Mouse (Mus musculus) myocyte (in vitro differentiated cells): ENCODE results near the gene 4931417E11Rik. TPM values are rescaled to one million over a fixed set of nuclear protein-coding genes. Genes with fewer than 3 reads are reported as not detected.

Experiments used
- H3K27me3 ChIP-seq: one replicate; pipeline ENCODE4 v1.6.1; 2011; ENCODE audit not compliant: control insufficient read depth, insufficient read depth, insufficient read length
- H3K36me3 ChIP-seq: one replicate; pipeline ENCODE4 v1.6.1; 2011; ENCODE audit not compliant: control insufficient read depth, insufficient read depth
- H3K4me2 ChIP-seq: one replicate; pipeline ENCODE4 v1.6.1; 2011; ENCODE audit warnings: low read depth, control low read depth
- H3K4me3 ChIP-seq: one replicate; pipeline ENCODE4 v1.5.1; 2011; ENCODE audit warnings: mild to moderate bottlenecking, control low read depth, moderate library complexity
- H3K79me2 ChIP-seq: one replicate; pipeline ENCODE4 v1.6.1; 2011; ENCODE audit not compliant: control insufficient read depth, insufficient read depth
- H3ac ChIP-seq: one replicate; pipeline ENCODE4 v1.6.1; 2011; ENCODE audit not compliant: control insufficient read depth, insufficient read length
- CEBPB ChIP-seq: IDR thresholded peaks from 2 replicates; pipeline ENCODE4 v1.6.1; 2011; ENCODE audit warnings: mild to moderate bottlenecking, moderate library complexity; ENCODE audit not compliant: poor library complexity, insufficient read depth, severe bottlenecking
- E2F4 ChIP-seq: IDR thresholded peaks from one replicate; pipeline ENCODE4 v1.6.1; 2011; ENCODE audit warnings: mild to moderate bottlenecking, control low read depth, moderate library complexity; ENCODE audit not compliant: insufficient read depth
- MAX ChIP-seq: IDR thresholded peaks from one replicate; pipeline ENCODE4 v1.6.1; 2011; ENCODE audit warnings: low read depth, mild to moderate bottlenecking, control low read depth
- MYOD1 ChIP-seq, 3 experiments: IDR thresholded peaks; one replicate each; pipeline ENCODE4 v1.6.1; 2011; ENCODE audit warnings: control low read depth in 2 of 3, low read depth in 2 of 3, mild to moderate bottlenecking in 2 of 3, moderate library complexity in 1 of 3; ENCODE audit not compliant: insufficient read length in 2 of 3, control insufficient read depth in 1 of 3
- MYOG ChIP-seq, 3 experiments: IDR thresholded peaks; one replicate each; pipeline ENCODE4 v1.6.1; 2011; ENCODE audit warnings: control low read depth in 2 of 3, low read depth in 2 of 3, mild to moderate bottlenecking in 2 of 3; ENCODE audit not compliant: insufficient read length in 2 of 3, control insufficient read depth in 1 of 3, insufficient read depth in 1 of 3
- POLR2A ChIP-seq: IDR thresholded peaks from one replicate; pipeline ENCODE4 v1.6.1; 2011; ENCODE audit warnings: low read depth, mild to moderate bottlenecking, control low read depth, moderate library complexity; ENCODE audit not compliant: insufficient read length
- POLR2AphosphoS2 ChIP-seq: IDR thresholded peaks from one replicate; pipeline ENCODE4 v1.6.1; 2011; ENCODE audit warnings: low read depth, control low read depth; ENCODE audit not compliant: insufficient read length
- REST ChIP-seq: IDR thresholded peaks from one replicate; pipeline ENCODE4 v1.6.1; 2011; ENCODE audit warnings: mild to moderate bottlenecking, control low read depth, moderate library complexity; ENCODE audit not compliant: insufficient read depth, insufficient read length
- SRF ChIP-seq: IDR thresholded peaks from one replicate; pipeline ENCODE4 v1.6.1; 2011; ENCODE audit warnings: low read depth; ENCODE audit not compliant: control insufficient read depth, insufficient read length
- TCF12 ChIP-seq: IDR thresholded peaks from one replicate; pipeline ENCODE4 v1.6.1; 2011; ENCODE audit warnings: mild to moderate bottlenecking, control low read depth; ENCODE audit not compliant: poor library complexity, insufficient read depth, severe bottlenecking
- TCF3 ChIP-seq: IDR thresholded peaks from one replicate; pipeline ENCODE4 v1.6.1; 2011; ENCODE audit warnings: low read depth, control low read depth; ENCODE audit not compliant: insufficient read length
- USF1 ChIP-seq: IDR thresholded peaks from one replicate; pipeline ENCODE4 v1.6.1; 2011; ENCODE audit warnings: low read depth, mild to moderate bottlenecking, control low read depth, moderate library complexity
- polyA plus RNA-seq: library from polyadenylated mRNA; unstranded; fragments of >200 nt; fragmentation: generic; extraction: Trizol; gene quantifications from one replicate; pipeline ENCODE4 v1.2.1, GENCODE M21; 2012; ENCODE audit warnings: missing spikeins

Gene 4931417E11Rik
- not detected for polyA plus RNA-seq

DNA sequence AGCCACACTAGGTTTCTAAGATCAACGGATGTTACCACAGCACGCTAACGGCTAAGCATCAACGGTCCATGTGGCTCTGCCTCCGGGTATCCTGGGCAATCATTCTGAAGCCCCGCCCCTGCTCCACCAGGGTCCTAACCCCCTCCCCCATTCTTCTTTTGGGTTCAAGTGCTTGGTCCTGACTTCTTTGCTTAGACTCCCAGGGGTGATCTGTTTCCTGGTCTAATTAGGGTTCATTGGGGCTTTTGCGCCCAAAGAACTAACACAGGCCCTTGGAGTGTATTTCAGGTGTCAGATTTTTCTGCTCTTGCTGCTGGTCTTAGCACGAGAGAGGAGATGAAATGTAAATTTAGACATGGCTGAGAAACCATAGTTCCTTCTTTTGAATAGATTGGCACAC, at the start of gene 4931417E11Rik:
4931417E11Rik (minus strand) TSS at position 101 of the 400 bp plus-strand sequence.
- H3K36me3 ChIP-seq = no peaks in the 10 kb centered on the region
- no peaks in the 10 kb centered on the region for H3K79me2 ChIP-seq
- H3K4me2 ChIP-seq = no peak within 1 kb of the TSS
- no peak within 1 kb of the TSS for H3K4me3 ChIP-seq
- TF ChIP-seq TCF3 (no peak), E2F4 (no peak)
- H3K27me3 ChIP-seq = no peaks in the 10 kb centered on the region
- no peak within 1 kb of the TSS for H3ac ChIP-seq

DNA sequence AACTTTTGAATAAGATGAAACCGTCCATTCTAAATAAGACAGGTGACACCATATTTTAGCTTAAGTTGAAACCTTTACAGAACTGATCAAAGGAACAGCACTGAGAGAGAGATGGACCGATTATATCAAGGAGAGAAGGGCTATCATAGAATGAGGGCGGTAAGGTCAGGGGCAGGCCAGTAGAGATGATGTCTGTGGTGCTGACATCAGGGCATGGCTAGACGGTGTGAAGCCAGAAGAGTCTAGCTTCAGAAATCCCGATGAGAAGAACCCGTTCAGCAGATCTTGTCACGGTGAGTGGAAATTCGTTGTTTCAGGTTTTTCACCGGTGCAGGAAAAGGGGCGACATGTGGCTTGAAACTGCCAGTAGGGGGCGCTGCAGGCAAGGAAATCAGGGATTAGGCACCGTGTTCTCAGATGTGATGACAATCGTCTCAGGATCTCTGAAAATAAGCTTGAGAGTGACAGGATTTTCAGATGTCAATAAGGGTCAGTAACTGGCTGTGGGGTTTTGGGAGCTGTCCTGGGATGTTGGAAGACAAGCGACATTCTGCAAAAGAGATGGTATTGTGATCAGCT, 48.4 kb upstream of the 4931417E11Rik start:
- H3K4me2 ChIP-seq = no peak overlapping the region
- H3K27me3 ChIP-seq = no peaks in the 10 kb centered on the region
- H3K36me3 ChIP-seq = no peaks in the 10 kb centered on the region
- no peak overlapping the region for H3K4me3 ChIP-seq
- no peak overlapping the region for H3ac ChIP-seq
- H3K79me2 ChIP-seq = no peaks in the 10 kb centered on the region
- TF ChIP-seq POLR2AphosphoS2 (no peak), TCF12 (no peak), POLR2A (no peak)

DNA sequence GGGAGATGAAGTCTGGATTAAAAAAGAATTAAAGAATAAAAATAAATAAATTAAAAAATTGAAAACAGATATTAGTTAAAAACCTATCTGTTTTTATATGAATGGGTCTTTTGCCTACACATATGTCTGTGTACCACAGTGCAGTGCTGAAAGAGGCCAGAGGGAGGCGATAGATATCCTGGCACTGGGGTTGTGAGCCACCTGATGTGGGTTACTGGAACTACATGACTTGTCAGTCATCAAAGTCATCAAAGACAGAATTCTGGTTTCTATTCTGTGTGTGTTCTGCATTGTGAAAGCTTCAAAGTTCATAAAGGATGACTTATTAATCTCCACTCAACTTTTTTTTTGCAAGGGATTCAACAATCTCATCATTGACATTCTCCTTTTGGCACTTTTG, 43.4 kb upstream of the 4931417E11Rik start:
- Histone ChIP-seq H3K36me3 (no peaks in the 10 kb centered on the region), H3ac (no peak overlapping the region), H3K27me3 (no peaks in the 10 kb centered on the region), H3K4me2 (no peak overlapping the region), H3K79me2 (no peaks in the 10 kb centered on the region), H3K4me3 (no peak overlapping the region)
- TF ChIP-seq POLR2AphosphoS2 (no peak), E2F4 (no peak), MYOD1 (IDR thresholded peaks at IDR 0.05; ENCODE audit: control insufficient read depth in 1 of 3, insufficient read length in 2 of 3, low read depth in 2 of 3) (no peak), MAX (no peak)

DNA sequence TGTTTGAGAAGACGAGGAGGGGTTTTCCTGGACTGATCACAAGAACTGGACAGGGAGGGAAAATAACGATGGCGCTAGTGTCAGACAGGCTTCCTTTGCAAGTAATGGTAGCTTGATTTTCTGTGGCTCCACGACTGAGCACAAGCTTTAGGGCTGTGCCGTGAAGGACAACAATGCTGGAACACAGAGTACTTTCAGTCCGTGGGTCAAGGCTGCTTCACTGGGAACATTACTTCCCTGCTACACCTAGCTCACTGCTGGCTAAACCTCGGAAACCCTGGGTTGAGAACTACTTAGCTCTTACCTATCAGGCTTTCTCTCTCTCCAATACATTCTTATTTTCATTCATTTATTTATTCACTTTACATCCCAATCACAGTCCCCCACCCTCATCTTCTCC, 30.2 kb upstream of the 4931417E11Rik start:
- TF ChIP-seq TCF12 (no peak), SRF (no peak), MAX (no peak), REST (no peak), CEBPB (no peak), POLR2A (no peak), POLR2AphosphoS2 (no peak), TCF3 (no peak), MYOG (IDR thresholded peaks at IDR 0.05; ENCODE audit: control insufficient read depth in 1 of 3, insufficient read depth in 1 of 3, insufficient read length in 2 of 3, low read depth in 2 of 3) (no peak), E2F4 (no peak), MYOD1 (IDR thresholded peaks at IDR 0.05; ENCODE audit: control insufficient read depth in 1 of 3, insufficient read length in 2 of 3, low read depth in 2 of 3) (no peak), USF1 (no peak)
- Histone ChIP-seq H3K36me3 (no peaks in the 10 kb centered on the region), H3K27me3 (no peaks in the 10 kb centered on the region), H3K4me3 (no peak overlapping the region), H3K4me2 (no peak overlapping the region), H3ac (no peak overlapping the region), H3K79me2 (no peaks in the 10 kb centered on the region)

DNA sequence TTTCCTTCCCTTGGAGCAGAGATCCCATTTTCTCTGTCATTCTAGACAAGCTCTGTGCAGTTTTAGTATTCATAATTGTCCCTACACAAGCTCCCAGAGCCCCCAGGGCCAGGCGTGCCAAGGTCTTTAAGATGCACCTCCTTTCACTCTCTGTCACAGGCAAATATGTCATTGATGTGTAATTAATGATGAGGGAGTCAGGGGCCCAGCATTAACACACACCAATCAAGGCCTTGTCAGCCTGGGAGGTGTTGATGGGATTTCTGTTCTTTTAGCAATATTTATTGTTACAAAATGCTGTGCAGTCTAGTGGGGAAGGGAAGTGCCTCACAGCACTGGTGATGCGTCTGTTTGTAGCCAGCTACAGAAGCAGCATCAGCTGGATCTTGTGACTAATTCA, 27.9 kb upstream of the 4931417E11Rik start:
- TF ChIP-seq TCF3 = no peak
- no peak for TF ChIP-seq TCF12
- TF ChIP-seq MYOD1 (IDR thresholded peaks at IDR 0.05; ENCODE audit: control insufficient read depth in 1 of 3, insufficient read length in 2 of 3, low read depth in 2 of 3) = no peak
- TF ChIP-seq USF1 = no peak
- TF ChIP-seq MAX = no peak
- TF ChIP-seq MYOG (IDR thresholded peaks at IDR 0.05; ENCODE audit: control insufficient read depth in 1 of 3, insufficient read depth in 1 of 3, insufficient read length in 2 of 3, low read depth in 2 of 3) = no peak
- TF ChIP-seq POLR2A = no peak
- no peak for TF ChIP-seq SRF
- no peak for TF ChIP-seq REST
- no peak for TF ChIP-seq CEBPB
- no peak for TF ChIP-seq POLR2AphosphoS2
- no peak for TF ChIP-seq E2F4
- Histone ChIP-seq H3K4me3 (no peak overlapping the region), H3K27me3 (no peaks in the 10 kb centered on the region), H3K4me2 (no peak overlapping the region), H3ac (no peak overlapping the region), H3K79me2 (no peaks in the 10 kb centered on the region), H3K36me3 (no peaks in the 10 kb centered on the region)
